Mouse (Mus musculus) gastrocnemius, postnatal 25 days (tissue): ENCODE data around the gene Mcm8. TPM values are rescaled to one million over a fixed set of nuclear protein-coding genes. Genes with fewer than 3 reads are reported as not detected.
A peak's percentile ranks its signal among the peaks of the same experiment; 100 is the strongest.

Experiments
- DNase-seq: peaks from one replicate; pipeline ENCODE4 v3.0.0; 2022
- total RNA-seq, 2 experiments: library from RNA; stranded (reverse); gene quantifications; 1 replicate in 1 of 2; 2 replicates in 1 of 2; pipeline ENCODE4 v1.2.3; 2021

Mcm8 gene
- total RNA-seq, 2 experiments from 2014 or later, result 1.2 to 1.6 TPM

- DNase-seq, result no peak
These were observed 55.7 kb downstream of the Mcm8 start for GRCm38 (mm10) chr2:132871663-132872062.

DNA sequence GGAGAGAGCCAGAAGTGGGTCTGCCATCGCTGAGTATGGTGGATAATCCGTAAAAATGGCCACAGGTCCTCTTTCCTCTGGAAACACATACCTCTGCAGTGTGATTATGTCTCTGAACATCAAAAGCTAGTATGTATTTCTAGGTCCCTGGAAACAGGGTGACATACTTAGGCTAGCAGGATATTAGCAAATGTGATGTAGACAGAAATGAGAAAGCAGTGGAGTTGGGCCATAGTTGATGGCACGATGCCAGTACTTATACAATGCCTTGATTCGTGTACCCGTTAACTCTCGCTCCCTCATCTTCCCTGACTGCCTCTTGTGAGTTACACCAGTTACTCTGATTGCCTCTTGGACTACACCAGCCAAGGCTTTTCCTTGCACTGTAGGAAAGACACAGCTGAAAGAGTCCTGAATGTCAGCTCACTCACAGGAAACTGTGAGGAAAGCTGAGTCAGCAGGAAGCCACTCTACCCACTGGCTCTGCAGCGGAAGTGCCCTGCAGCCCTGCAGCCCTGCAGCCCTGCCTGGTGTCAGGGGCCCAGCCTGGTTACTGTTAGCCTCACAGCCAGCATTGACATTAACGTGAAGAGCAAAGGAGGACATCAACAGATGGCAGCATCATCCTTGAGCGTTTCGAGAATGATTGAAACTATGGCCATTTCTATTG is 57.9 kb downstream of the Mcm8 start:
- DNase-seq, result no peak

DNA sequence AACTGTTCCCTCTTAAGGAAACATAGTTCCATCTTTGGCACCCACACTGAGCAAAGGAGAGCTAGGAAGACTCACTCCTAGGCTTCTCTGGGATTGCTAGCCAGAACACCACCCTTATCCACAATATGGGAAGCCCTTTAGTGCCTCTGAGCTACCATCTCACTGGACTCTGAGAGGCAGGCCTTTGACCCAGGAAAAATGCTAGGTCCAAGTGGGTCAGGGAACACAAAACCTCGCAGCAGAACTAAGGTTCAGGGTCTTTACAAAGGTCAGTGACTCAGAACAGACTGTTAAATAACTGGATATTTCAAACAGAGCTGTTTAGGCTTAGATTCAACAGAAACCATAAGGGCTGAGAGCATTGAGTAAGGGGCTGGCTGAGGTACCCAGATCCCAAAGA is 61.0 kb downstream of the Mcm8 start:
- DNase-seq, result no peak

DNA sequence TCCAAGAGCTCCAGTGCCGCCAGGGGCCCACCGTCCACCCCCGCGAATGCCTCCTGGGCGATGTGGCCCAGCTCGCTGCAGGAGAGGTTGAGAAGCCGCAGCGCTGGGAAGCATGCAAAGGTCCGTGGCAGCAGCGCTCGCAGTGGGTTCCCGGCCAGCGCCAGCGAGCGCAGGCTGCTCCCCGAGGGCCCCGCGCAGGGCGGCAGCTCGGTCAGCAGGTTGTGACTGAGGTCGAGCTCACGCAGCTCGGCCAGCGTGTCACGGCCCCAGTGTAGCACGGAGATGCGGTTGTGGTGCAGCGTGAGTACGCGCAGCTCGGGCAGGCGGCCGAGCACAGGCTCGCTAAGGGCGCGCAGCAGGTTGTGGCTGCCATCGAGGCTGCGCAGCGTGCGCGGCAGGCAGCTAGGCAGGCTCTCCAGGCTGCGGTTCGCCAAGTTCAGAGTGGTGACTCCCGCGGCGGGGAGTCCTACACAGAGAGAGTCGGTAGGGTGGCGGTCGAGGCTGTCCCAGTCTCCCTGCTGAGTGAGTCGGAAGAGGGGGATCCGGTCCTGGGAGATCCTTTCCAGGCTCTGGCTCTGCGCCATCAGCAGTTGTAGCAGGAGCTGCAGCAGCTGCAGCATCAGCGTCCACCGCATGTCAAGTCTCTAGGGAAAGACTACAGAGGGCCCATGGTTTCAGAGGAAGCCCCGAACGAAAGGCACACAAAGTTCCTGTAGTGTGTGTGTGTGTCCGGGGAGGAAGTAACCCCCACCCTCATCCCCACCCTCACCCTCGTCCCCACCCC is 63.5 kb downstream of the Mcm8 start:
- peak; percentile 12 for DNase-seq

GRCm38 (mm10) chr2:132880844-132881645 is 65.1 kb downstream of the Mcm8 start, which contains the start of gene Lrrn4:
Gene Lrrn4 (minus strand): TSS chr2:132880891.
- DNase-seq, result no peak

DNA sequence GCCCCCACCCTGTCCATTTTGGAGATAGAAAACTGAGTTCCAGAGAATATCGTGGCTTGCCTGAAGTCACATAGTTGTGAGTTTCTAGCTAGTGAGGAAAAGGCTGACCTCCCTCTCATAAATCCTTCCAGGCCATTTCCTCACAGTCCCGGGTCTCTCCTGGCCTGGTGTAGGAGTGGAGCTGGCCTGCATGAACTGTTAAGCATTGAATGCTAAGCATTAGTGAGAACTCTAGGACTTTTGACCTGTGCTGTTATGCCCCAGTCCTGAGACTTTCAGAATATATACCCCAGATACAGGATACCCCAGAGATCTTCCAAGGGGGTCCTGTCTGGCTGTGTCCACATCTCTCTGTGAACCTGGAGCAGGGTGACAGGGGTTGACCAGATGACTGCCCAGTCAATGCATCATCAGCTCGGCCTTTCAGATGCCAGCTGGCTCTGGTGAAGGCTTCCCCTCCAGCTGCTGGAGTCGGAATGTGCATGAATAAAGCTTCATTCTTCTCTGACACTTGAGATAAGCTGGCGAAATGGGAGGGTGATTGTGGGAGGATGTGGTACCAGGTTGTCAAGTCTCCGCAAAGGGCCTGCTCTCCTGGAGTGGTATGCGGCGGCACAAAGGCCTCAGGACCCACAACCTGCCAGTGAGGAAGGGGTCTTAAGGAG is 68.5 kb downstream of the Mcm8 start:
- DNase-seq, result no peak

DNA sequence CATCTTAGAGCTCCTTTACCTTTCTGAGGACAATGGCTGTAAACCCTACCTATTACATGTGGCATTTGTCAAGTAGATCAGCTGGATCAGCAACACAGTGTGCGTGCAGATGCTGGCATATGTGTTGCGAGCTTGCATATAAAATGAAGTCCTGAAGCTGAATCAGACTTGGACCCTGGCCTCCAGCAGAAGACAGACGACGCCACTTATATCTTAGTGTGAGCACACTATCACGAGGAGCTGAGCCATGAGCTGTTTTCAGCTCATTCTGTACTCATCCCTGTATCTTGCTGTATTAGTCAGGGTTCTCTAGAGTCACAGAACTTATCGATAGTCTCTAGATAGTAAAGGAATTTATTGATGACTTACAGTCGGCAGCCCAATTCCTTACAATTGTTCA is 69.4 kb downstream of the Mcm8 start:
- no peak for DNase-seq

Other genes with a start within 250 kb of the Mcm8 start
- 100 to 1,000 TPM; 110 to 147 TPM for gene Gpcpd1, start 228.4 kb upstream of the Mcm8 start, total RNA-seq
- gene Shld1, start 129.2 kb upstream of the Mcm8 start, total RNA-seq, result 1 to 10 TPM; 5.0 TPM
- gene Chgb, start 34.9 kb upstream of the Mcm8 start, total RNA-seq, result under 1 TPM; 0.10 to 0.21 TPM
- 1 to 10 TPM; 5.4 to 5.7 TPM for gene Trmt6, start 86 bp upstream of the Mcm8 start, total RNA-seq
- 10 to 100 TPM; 11.9 to 13.9 TPM for gene Crls1, start 30.5 kb downstream of the Mcm8 start, total RNA-seq
- gene Lrrn4, start 64.8 kb downstream of the Mcm8 start, total RNA-seq, result not detected
- not detected for gene Fermt1, start 129.8 kb downstream of the Mcm8 start, total RNA-seq